Mouse (Mus musculus) thymus, postnatal 10 days (tissue): ENCODE data around the gene Col4a3.

ENCODE experiments used
- DNase-seq, 2 experiments: peaks; one replicate each; pipeline ENCODE4 v3.0.0; 2021; ENCODE audit warnings: low spot score in 2 of 2

The Col4a3 gene

DNA sequence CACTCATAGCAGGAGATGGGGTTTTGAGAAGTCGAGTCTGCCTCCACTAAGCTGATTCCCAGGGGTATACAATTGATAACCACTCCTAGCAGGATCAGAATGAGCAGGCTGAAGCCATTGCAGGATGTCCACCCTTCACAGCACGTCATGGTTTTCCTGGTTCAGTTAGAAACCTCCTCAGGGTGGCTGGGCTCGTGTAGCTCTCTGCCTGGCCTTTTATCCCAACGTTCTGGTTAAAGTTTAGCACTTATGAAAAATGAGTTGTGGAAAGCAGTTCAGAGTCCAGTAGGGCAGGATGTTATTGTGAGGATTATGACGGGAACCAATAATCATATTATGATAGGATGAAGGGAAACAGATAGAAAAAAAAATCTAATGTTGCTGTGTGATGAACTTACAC lies 181.5 kb downstream of the Col4a3 start, which contains the start of gene Tm4sf20:
Gene Tm4sf20, minus strand, starts transcription at position 193 of the 400 bp plus-strand sequence.
- DNase-seq, result no peak

DNA sequence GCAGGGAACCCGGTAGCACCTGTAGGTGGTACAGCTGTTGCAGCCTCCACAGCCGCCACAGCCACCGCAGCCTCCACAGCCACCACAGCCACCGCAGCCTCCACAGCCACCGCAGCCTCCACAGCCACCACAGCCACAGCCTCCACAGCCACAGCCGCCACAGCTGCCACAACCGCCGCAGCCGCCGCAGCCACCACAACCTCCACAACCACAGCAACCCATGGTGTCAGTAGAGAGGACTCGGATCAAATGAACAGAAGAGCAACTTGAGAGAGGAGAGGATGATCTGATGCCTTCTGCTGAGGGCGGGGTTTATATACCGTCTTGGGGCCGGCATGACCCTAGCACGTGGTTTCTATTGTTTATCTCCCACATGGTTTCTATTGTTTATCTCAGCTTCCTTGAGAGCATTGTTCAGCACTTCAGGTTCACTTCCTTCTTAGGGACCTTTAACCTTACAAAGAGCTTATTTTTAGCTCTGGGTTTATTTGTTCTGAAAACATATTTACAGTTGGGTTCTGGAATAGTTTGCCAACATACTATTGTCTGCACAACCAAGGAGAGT lies 184.4 kb downstream of the Col4a3 start, which contains the start of gene Gm47791:
Gene Gm47791, minus strand, starts transcription at position 222 of the 565 bp plus-strand sequence.
- no peak for DNase-seq
